9 mouse cellular contexts compared by ENCODE assay signal in genomic region chr13:83503919-83504318, GRCm38 (mm10). TPM values are rescaled to one million over a fixed set of nuclear protein-coding genes. Genes with fewer than 3 reads are reported as not detected.
DNase-seq lines count a peak whose midpoint lies in the region; ATAC-seq lines count a peak whose summit lies in the region.
"Had no signal": no experiment of that assay in that cellular context is flagged by ENCODE, and none has a peak within 500 bp of the region (broad histone marks: within the 10 kb centered on the region; RNA-seq: fewer than 3 reads in every experiment).

Mef2c (plus strand) TSS chr13:83504034.

- no peak within 1 kb of the TSS for H3K4me2 ChIP-seq in forebrain, embryonic 15.5 days (replicated peaks)
- H3K4me2 ChIP-seq in liver, embryonic 12.5 days = no peak within 1 kb of the TSS
- H3K4me2 ChIP-seq in stomach, embryonic 15.5 days = no peak within 1 kb of the TSS

- DNase-seq in left cerebral cortex, adult 18-20 months (ENCODE audit: low spot score in 2 of 2) = no peak
- DNase-seq in left cerebral cortex, adult 11 months (ENCODE audit: low spot score) = no peak
- DNase-seq in hindbrain, embryonic 10.5 days (ENCODE audit: low spot score) = no peak
- no peak for DNase-seq in right cerebral cortex, postnatal 10 days (ENCODE audit: low spot score in 2 of 2)
- DNase-seq in kidney, adult 9 months = no peak

- no peak for ATAC-seq in forebrain, embryonic 15.5 days (replicated peaks)
- ATAC-seq in liver, embryonic 12.5 days = no peak
- no peak for ATAC-seq in stomach, embryonic 15.5 days (ENCODE audit: insufficient read depth, low FRiP score, low read depth)

- H3K4me1 ChIP-seq in forebrain, embryonic 15.5 days = no peaks in the 10 kb centered on the region
- H3K4me1 ChIP-seq in hindbrain, embryonic 10.5 days (replicated peaks) = no peaks in the 10 kb centered on the region
- no peaks in the 10 kb centered on the region for H3K4me1 ChIP-seq in liver, embryonic 12.5 days
- H3K4me1 ChIP-seq in stomach, embryonic 15.5 days = no peaks in the 10 kb centered on the region

- H3K4me3 ChIP-seq in forebrain, embryonic 15.5 days = no peak within 1 kb of the TSS
- H3K4me3 ChIP-seq in hindbrain, embryonic 10.5 days = no peak within 1 kb of the TSS
- no peak within 1 kb of the TSS for H3K4me3 ChIP-seq in liver, embryonic 12.5 days
- no peak within 1 kb of the TSS for H3K4me3 ChIP-seq in stomach, embryonic 15.5 days (replicated peaks)

- no peaks in the 10 kb centered on the region for H3K9me3 ChIP-seq in forebrain, embryonic 15.5 days
- H3K9me3 ChIP-seq in hindbrain, embryonic 10.5 days = no peaks in the 10 kb centered on the region
- H3K9me3 ChIP-seq in liver, embryonic 12.5 days (replicated peaks) = no peaks in the 10 kb centered on the region
- H3K9me3 ChIP-seq in stomach, embryonic 15.5 days = no peaks in the 10 kb centered on the region
- H3K9me3 ChIP-seq: G1E had no signal

- H3K27me3 ChIP-seq in forebrain, embryonic 15.5 days = no peaks in the 10 kb centered on the region
- H3K27me3 ChIP-seq in hindbrain, embryonic 10.5 days (ENCODE audit: insufficient read depth, poor library complexity, severe bottlenecking) = no peaks in the 10 kb centered on the region
- no peaks in the 10 kb centered on the region for H3K27me3 ChIP-seq in liver, embryonic 12.5 days (replicated peaks)
- H3K27me3 ChIP-seq in stomach, embryonic 15.5 days (replicated peaks) = no peaks in the 10 kb centered on the region

- no peaks in the 10 kb centered on the region for H3K36me3 ChIP-seq in forebrain, embryonic 15.5 days
- H3K36me3 ChIP-seq in hindbrain, embryonic 10.5 days = no peaks in the 10 kb centered on the region
- no peaks in the 10 kb centered on the region for H3K36me3 ChIP-seq in liver, embryonic 12.5 days
- H3K36me3 ChIP-seq in stomach, embryonic 15.5 days = no peaks in the 10 kb centered on the region
- H3K36me3 ChIP-seq: G1E had no signal

- no peak within 1 kb of the TSS for H3K27ac ChIP-seq in forebrain, embryonic 15.5 days (replicated peaks)
- no peak within 1 kb of the TSS for H3K27ac ChIP-seq in hindbrain, embryonic 10.5 days
- no peak within 1 kb of the TSS for H3K27ac ChIP-seq in liver, embryonic 12.5 days
- no peak within 1 kb of the TSS for H3K27ac ChIP-seq in stomach, embryonic 15.5 days

- WGBS in forebrain, embryonic 15.5 days = 88% methylated on average over 7 of the region's 7 CpGs
- WGBS in hindbrain, embryonic 10.5 days = 84% methylated on average over 7 of the region's 7 CpGs
- 84% methylated on average over 7 of the region's 7 CpGs for WGBS in liver, embryonic 12.5 days (ENCODE audit: insufficient replicate concordance)
- 92% methylated on average over 7 of the region's 7 CpGs for WGBS in stomach, embryonic 15.5 days

- H3K9ac ChIP-seq in forebrain, embryonic 15.5 days (replicated peaks) = no peak within 1 kb of the TSS
- H3K9ac ChIP-seq in liver, embryonic 12.5 days = no peak within 1 kb of the TSS
- no peak within 1 kb of the TSS for H3K9ac ChIP-seq in stomach, embryonic 15.5 days

RNA-seq across cellular contexts. Expression of gene Mef2c, which starts in this region (rescaled TPM):
- 100 to 1,000 TPM; 551 to 618 TPM for total RNA-seq in left cerebral cortex, adult 18-20 months (2021)
- 197 and 227 TPM in 2 replicates for polyA plus RNA-seq in forebrain, embryonic 15.5 days (2015; fragmentation: Nextera tagmentation; extraction: Ambion mirVana)
- polyA plus RNA-seq in hindbrain, embryonic 10.5 days (2016; fragmentation: Nextera tagmentation; extraction: Ambion mirVana) = 17.3 and 19.5 TPM in 2 replicates
- 29.9 and 32.3 TPM in 2 replicates for polyA plus RNA-seq in liver, embryonic 12.5 days (2016; fragmentation: Nextera tagmentation; extraction: Ambion mirVana)
- 39.5 and 41.4 TPM in 2 replicates for polyA plus RNA-seq in stomach, embryonic 15.5 days (2015; fragmentation: Nextera tagmentation; extraction: Ambion mirVana)
- polyA plus RNA-seq: G1E had no signal
